Mouse (Mus musculus): ENCODE measurements around the gene Otop1. TPM values are rescaled to one million over a fixed set of nuclear protein-coding genes. Genes with fewer than 3 reads are reported as not detected.

Otop1 gene
- polyA plus RNA-seq, 1 experiment from 2014 or later, result not detected

DNA sequence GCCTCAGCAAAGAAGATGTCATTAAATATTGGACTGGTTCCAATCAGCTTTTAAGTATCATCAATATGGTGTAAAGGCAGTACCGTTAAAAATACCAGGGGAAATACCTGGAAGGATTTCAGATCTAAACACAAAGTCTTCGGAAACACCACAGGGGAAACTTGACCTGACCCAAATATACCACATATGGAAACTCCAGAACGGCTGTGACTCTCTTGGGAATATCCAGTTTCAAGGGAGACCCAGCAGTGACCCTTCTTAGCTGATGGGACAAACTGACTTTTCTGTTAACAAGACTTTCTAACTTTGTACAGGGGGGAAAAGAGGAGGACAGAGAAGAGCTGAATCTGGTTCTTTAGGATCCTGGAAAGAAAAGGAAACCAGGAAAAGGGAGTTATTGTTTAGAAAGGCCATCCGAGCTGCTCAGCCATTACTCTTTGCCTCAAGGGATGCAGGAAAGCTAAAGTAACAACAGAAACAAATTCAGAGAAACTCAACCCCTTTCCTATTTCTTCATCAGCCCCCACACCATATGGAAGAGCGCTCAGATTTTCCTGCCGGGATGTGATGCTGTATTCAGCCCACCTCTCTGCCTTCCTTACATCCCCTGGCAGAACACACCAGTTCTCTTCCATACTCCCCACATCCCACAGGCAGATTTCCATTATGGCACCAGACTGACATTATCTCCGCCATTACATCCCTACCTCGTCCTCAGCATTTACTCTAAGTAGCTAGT lies 17.6 kb upstream of the Otop1 start:
- no peak overlapping the region for H3K27ac ChIP-seq (ENCODE audit: low read length)
- H3K4me1 ChIP-seq (ENCODE audit: control insufficient read depth, low read depth, low read length), result peaks cover 4% of the 10 kb centered on the region
- no peaks in the 10 kb centered on the region for H3K27me3 ChIP-seq (ENCODE audit: control insufficient read depth, insufficient read depth, low read depth, low read length)
- ATAC-seq (ENCODE audit: low read depth), result no peak
- 73% methylated on average over 8 of the region's 8 CpGs for WGBS (ENCODE audit: insufficient replicate concordance)
- no peaks in the 10 kb centered on the region for H3K9me3 ChIP-seq (replicated peaks; ENCODE audit: control insufficient read depth, low read length)
- no peak overlapping the region for H3K9ac ChIP-seq (ENCODE audit: low read depth, low read length)
- H3K36me3 ChIP-seq (ENCODE audit: control insufficient read depth, insufficient read depth), result peaks cover 8% of the 10 kb centered on the region
- H3K4me2 ChIP-seq (ENCODE audit: low read depth, low read length), result no peak overlapping the region
- H3K4me3 ChIP-seq (ENCODE audit: low read depth, low read length), result no peak overlapping the region

DNA sequence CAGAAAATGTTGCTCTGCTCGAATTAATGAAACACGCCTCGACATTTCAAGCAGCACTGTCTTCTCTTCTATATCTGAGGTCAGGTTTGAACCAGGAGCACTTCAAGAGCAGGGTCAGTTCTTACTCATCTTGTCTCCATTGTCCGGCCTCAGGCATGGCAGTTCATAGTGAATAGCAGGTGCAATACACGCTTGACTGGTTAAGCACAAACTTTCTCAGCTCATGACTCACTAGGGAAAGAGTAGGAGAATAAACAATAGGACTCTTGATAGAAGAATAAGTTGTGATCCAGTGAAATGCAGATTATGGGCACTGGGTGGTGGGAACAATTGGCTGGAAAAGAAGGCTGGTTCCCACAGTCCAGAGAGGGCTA lies 17.0 kb upstream of the Otop1 start:
- H3K4me1 ChIP-seq (ENCODE audit: control insufficient read depth, low read depth, low read length), result peaks cover 4% of the 10 kb centered on the region
- H3K4me2 ChIP-seq (ENCODE audit: low read depth, low read length), result no peak overlapping the region
- H3K36me3 ChIP-seq (ENCODE audit: control insufficient read depth, insufficient read depth), result peaks cover 13% of the 10 kb centered on the region
- no peak overlapping the region for H3K9ac ChIP-seq (ENCODE audit: low read depth, low read length)
- no peaks in the 10 kb centered on the region for H3K9me3 ChIP-seq (replicated peaks; ENCODE audit: control insufficient read depth, low read length)
- no peak for ATAC-seq (ENCODE audit: low read depth)
- WGBS (ENCODE audit: insufficient replicate concordance), result 77% methylated on average over 5 of the region's 5 CpGs
- H3K27ac ChIP-seq (ENCODE audit: low read length), result no peak overlapping the region
- no peak overlapping the region for H3K4me3 ChIP-seq (ENCODE audit: low read depth, low read length)
- no peaks in the 10 kb centered on the region for H3K27me3 ChIP-seq (ENCODE audit: control insufficient read depth, insufficient read depth, low read depth, low read length)

DNA sequence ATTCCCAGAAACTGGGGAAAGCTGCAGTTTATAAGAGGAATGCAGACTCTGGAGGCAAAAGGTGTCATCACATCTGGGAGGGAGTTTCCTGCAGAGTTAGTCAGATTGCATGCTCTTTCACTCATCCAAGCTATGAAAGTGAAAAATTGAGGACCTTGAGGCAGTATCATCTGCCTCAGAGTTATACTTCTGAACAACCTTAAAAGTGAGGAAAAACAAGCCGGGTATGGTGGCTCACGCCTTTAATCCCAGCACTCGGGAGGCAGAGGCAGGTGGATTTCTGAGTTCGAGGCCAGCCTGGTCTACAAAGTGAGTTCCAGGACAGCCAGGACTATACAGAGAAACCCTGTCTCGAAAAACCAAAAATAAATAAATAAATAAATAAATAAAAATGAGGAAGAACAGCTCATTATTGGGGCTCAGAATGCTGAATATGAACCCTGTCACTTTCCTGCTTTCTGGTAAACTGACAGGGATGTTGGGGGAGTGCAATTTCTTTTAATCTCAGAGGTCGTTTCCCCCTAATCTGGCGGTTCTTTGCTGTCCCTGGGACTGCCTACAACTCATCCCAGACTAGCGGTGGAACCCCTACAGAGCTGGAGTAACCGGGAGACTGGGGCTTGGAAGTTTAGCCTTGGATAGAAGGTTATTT lies 16.2 kb upstream of the Otop1 start:
- H3K9me3 ChIP-seq (replicated peaks; ENCODE audit: control insufficient read depth, low read length), result no peaks in the 10 kb centered on the region
- H3K4me2 ChIP-seq (ENCODE audit: low read depth, low read length), result peak overlapping the region; percentile 87
- no peak for ATAC-seq (ENCODE audit: low read depth)
- H3K27me3 ChIP-seq (ENCODE audit: control insufficient read depth, insufficient read depth, low read depth, low read length), result no peaks in the 10 kb centered on the region
- H3K27ac ChIP-seq (ENCODE audit: low read length), result peak overlapping the region; percentile 76
- peak overlapping the region; percentile 82 for H3K9ac ChIP-seq (ENCODE audit: low read depth, low read length)
- H3K4me3 ChIP-seq (ENCODE audit: low read depth, low read length), result peak overlapping the region; percentile 91
- H3K4me1 ChIP-seq (ENCODE audit: control insufficient read depth, low read depth, low read length), result peaks cover 4% of the 10 kb centered on the region
- WGBS (ENCODE audit: insufficient replicate concordance), result 31% methylated on average over 9 of the region's 9 CpGs
- H3K36me3 ChIP-seq (ENCODE audit: control insufficient read depth, insufficient read depth), result peaks cover 16% of the 10 kb centered on the region

DNA sequence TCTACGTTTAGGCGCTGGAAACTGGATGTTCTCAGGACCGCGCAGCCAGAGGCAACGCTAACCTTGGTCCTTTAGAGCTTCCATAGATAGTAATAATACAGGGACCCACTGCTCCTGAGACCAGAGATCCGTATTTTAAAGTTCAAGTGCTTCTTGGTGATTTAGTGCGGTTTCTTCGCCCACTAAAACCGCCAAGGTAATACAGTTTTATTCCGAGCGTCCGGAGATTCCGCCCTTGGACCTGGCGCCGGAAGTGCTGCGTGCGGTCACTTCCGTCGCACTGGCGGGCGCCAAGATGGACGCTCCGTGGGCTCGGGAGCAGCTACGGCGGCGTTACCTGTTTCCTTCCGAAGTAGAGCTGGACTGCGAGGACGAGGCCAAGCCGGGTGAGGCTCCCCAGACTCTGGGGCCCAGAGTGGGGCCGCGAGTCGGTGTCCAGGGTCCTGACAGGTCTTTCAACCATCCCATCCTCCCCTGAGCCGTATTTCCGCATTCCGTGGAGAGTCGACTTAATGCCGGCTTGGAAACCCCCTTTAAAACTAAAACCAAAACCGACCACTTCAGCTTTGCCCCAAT lies 15.6 kb upstream of the Otop1 start, which contains the start of gene Tmem128:
Tmem128 (plus strand) TSS at position 79 of the 576 bp plus-strand sequence.
- peaks cover 23% of the 10 kb centered on the region for H3K36me3 ChIP-seq (ENCODE audit: control insufficient read depth, insufficient read depth)
- H3K4me3 ChIP-seq (ENCODE audit: low read depth, low read length), result peak within 1 kb of the TSS; percentile 91
- under 1% methylated on average over 40 of the region's 40 CpGs for WGBS (ENCODE audit: insufficient replicate concordance)
- H3K27me3 ChIP-seq (ENCODE audit: control insufficient read depth, insufficient read depth, low read depth, low read length), result no peaks in the 10 kb centered on the region
- H3K9me3 ChIP-seq (replicated peaks; ENCODE audit: control insufficient read depth, low read length), result no peaks in the 10 kb centered on the region
- H3K4me1 ChIP-seq (ENCODE audit: control insufficient read depth, low read depth, low read length), result peaks cover 4% of the 10 kb centered on the region
- peak within 1 kb of the TSS; percentile 87 for H3K4me2 ChIP-seq (ENCODE audit: low read depth, low read length)
- H3K9ac ChIP-seq (ENCODE audit: low read depth, low read length), result peak within 1 kb of the TSS; percentile 82
- peak within 1 kb of the TSS; percentile 76 for H3K27ac ChIP-seq (ENCODE audit: low read length)
- ATAC-seq (ENCODE audit: low read depth), result peak; percentile 76

DNA sequence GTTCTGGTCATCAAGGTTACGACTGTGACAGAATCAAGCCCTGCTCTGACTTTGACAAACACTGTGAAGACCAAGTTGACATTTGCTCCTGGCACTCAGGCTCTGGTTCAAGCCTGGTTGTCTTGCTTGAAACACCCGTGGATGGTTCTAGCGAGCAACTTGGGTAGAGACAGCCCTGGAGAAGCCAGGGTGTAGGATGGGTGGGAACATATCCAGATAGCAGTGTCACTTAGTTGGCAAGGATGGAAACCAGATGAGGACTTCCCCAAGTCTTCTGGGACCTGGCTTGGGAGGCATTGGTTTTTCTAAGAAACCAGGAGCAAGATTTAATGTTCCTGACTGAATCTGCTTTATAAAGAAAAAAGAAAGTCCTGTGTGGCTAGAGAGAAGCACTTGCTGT lies 4.8 kb upstream of the Otop1 start:
- Histone ChIP-seq H3K27me3 (ENCODE audit: control insufficient read depth, insufficient read depth, low read depth, low read length) (peaks cover 10% of the 10 kb centered on the region), H3K9ac (ENCODE audit: low read depth, low read length) (no peak overlapping the region), H3K4me3 (ENCODE audit: low read depth, low read length) (no peak overlapping the region), H3K36me3 (ENCODE audit: control insufficient read depth, insufficient read depth) (peaks cover 11% of the 10 kb centered on the region), H3K9me3 (replicated peaks; ENCODE audit: control insufficient read depth, low read length) (no peaks in the 10 kb centered on the region), H3K4me2 (ENCODE audit: low read depth, low read length) (no peak overlapping the region), H3K4me1 (ENCODE audit: control insufficient read depth, low read depth, low read length) (no peaks in the 10 kb centered on the region), H3K27ac (ENCODE audit: low read length) (no peak overlapping the region)
- 80% methylated on average over 3 of the region's 3 CpGs for WGBS (ENCODE audit: insufficient replicate concordance)
- no peak for ATAC-seq (ENCODE audit: low read depth)

DNA sequence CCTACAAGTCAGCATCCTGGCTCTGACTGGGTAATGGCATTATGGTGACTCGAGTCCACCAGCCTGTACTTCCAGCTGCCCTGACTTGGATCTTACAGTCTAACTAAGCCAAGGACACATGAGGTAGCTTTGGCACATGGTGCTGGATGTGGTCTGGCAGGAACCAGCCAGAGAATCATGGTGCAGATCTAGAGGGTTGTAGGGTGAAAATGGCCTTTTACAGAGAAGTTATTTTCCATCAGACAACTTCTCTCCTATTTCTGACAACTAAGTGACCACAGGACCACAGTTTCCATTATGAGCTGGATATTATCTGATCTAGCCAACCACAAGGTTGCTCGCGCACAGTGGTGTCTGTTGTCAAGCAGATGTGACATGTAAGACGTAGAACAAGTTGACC lies 1.9 kb upstream of the Otop1 start:
- Histone ChIP-seq H3K4me1 (ENCODE audit: control insufficient read depth, low read depth, low read length) (no peaks in the 10 kb centered on the region), H3K27ac (ENCODE audit: low read length) (no peak overlapping the region), H3K4me3 (ENCODE audit: low read depth, low read length) (no peak overlapping the region), H3K9me3 (replicated peaks; ENCODE audit: control insufficient read depth, low read length) (no peaks in the 10 kb centered on the region), H3K36me3 (ENCODE audit: control insufficient read depth, insufficient read depth) (no peaks in the 10 kb centered on the region), H3K9ac (ENCODE audit: low read depth, low read length) (no peak overlapping the region), H3K27me3 (ENCODE audit: control insufficient read depth, insufficient read depth, low read depth, low read length) (peaks cover 36% of the 10 kb centered on the region), H3K4me2 (ENCODE audit: low read depth, low read length) (no peak overlapping the region)
- ATAC-seq (ENCODE audit: low read depth), result no peak
- WGBS (ENCODE audit: insufficient replicate concordance), result 34% methylated on average over 4 of the region's 4 CpGs

DNA sequence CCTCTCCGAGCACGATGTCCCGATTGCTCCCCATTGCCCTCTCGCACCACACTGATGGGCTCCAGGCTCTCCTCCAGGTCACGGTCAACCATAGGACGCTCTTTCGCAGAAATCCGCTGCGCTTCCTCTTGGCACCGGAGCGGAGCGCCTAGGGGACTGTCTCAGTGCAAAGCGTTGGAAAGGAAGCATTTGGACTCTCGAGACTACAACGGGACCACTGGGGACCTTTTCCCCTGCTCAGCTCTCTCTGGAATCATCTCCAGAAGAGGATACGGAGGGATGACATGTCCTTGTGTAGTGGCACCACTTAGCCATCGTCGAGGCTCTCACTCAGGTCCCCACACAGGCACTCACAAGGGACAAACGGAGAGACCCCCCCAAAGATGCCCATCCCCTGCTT lies 679 bp downstream of the Otop1 start:
- H3K9ac ChIP-seq (ENCODE audit: low read depth, low read length), result no peak overlapping the region
- no peak for ATAC-seq (ENCODE audit: low read depth)
- H3K4me2 ChIP-seq (ENCODE audit: low read depth, low read length), result no peak overlapping the region
- no peaks in the 10 kb centered on the region for H3K4me1 ChIP-seq (ENCODE audit: control insufficient read depth, low read depth, low read length)
- no peak overlapping the region for H3K4me3 ChIP-seq (ENCODE audit: low read depth, low read length)
- 2% methylated on average over 19 of the region's 19 CpGs for WGBS (ENCODE audit: insufficient replicate concordance)
- H3K27ac ChIP-seq (ENCODE audit: low read length), result no peak overlapping the region
- H3K36me3 ChIP-seq (ENCODE audit: control insufficient read depth, insufficient read depth), result no peaks in the 10 kb centered on the region
- H3K9me3 ChIP-seq (replicated peaks; ENCODE audit: control insufficient read depth, low read length), result no peaks in the 10 kb centered on the region
- peaks cover 39% of the 10 kb centered on the region for H3K27me3 ChIP-seq (ENCODE audit: control insufficient read depth, insufficient read depth, low read depth, low read length)

DNA sequence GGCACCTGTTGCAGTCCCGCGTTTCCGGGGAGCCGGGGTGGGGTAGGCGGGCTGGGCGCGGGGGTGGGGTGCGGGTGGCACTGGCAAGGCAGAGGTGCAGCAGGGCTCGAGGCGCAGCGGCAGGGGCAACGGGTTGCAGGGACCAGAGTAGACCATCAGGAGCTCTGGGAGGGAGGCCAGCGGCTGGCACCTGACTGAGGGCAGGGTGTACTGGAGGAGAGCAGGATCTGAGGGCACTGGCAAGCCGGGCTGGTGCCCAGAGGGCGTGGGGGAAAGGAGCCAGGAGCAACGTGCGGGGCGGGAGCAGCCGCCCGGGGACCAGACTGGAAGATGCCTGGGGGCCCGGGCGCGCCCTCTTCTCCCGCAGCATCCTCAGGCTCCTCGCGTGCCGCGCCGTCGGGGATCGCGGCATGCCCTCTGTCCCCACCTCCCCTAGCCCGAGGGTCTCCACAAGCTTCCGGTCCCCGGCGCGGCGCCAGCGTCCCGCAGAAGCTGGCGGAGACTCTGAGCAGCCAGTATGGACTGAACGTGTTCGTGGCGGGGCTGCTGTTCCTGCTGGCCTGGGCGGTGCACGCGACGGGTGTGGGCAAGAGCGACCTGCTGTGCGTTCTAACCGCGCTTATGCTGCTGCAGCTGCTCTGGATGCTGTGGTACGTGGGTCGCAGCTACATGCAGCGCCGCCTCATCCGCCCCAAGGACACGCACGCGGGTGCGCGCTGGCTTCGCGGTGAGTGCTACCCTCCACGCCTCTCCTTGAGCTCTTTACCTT lies 1.5 kb downstream of the Otop1 start:
- peaks cover 39% of the 10 kb centered on the region for H3K27me3 ChIP-seq (ENCODE audit: control insufficient read depth, insufficient read depth, low read depth, low read length)
- no peaks in the 10 kb centered on the region for H3K36me3 ChIP-seq (ENCODE audit: control insufficient read depth, insufficient read depth)
- no peaks in the 10 kb centered on the region for H3K4me1 ChIP-seq (ENCODE audit: control insufficient read depth, low read depth, low read length)
- H3K4me3 ChIP-seq (ENCODE audit: low read depth, low read length), result no peak overlapping the region
- WGBS (ENCODE audit: insufficient replicate concordance), result 3% methylated on average over 65 of the region's 65 CpGs
- no peak for ATAC-seq (ENCODE audit: low read depth)
- no peak overlapping the region for H3K9ac ChIP-seq (ENCODE audit: low read depth, low read length)
- no peak overlapping the region for H3K4me2 ChIP-seq (ENCODE audit: low read depth, low read length)
- H3K27ac ChIP-seq (ENCODE audit: low read length), result no peak overlapping the region
- no peaks in the 10 kb centered on the region for H3K9me3 ChIP-seq (replicated peaks; ENCODE audit: control insufficient read depth, low read length)

Data from liver, embryonic 16.5 days (tissue).